Mouse (Mus musculus) cortical plate, adult 2 months (tissue): ENCODE measurements around the gene Letmd1.

ENCODE experiments used
- CTCF ChIP-seq: fragments of 200-500 bp; IDR thresholded peaks from 2 replicates; pipeline ENCODE4 v1.5.1; 2011; ENCODE audit warnings: mild to moderate bottlenecking, control low read depth, low read length; ENCODE audit not compliant: insufficient read depth; ENCODE audit errors: extremely low read depth
- POLR2A ChIP-seq: fragments of 200-500 bp; IDR thresholded peaks from 2 replicates; pipeline ENCODE4 v1.6.1; 2011; ENCODE audit warnings: mild to moderate bottlenecking, low read length, control low read depth; ENCODE audit not compliant: insufficient read depth; ENCODE audit errors: extremely low read depth

DNA sequence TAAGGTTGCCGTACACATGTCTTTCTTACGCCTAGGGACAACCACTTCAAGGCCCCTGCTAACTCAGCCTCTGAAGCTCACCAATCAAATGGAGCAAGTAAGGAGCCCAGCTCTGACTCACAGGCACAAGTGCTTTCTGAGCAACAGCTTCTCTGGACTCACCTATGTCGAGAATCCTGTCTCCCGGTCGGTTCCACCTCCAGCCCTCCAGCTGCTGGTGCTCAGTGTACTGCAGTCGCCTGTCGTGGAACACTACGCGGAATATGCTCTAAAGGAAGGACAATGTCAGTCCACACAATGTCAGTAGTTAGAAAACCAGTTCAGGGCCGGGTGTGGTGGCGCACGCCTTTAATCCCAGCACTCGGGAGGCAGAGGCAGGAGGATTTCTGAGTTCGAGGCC, 56.6 kb downstream of the Letmd1 start:
- no peak for TF ChIP-seq CTCF
- no peak for TF ChIP-seq POLR2A
